Mouse (Mus musculus): Measurements from ENCODE around the gene Ubxn11. TPM values are rescaled to one million over a fixed set of nuclear protein-coding genes. Genes with fewer than 3 reads are reported as not detected.
A peak's percentile ranks its signal among the peaks of the same experiment; 100 is the strongest.

Gene Ubxn11
- polyA plus RNA-seq, 1 experiment = 13.7 TPM

DNA sequence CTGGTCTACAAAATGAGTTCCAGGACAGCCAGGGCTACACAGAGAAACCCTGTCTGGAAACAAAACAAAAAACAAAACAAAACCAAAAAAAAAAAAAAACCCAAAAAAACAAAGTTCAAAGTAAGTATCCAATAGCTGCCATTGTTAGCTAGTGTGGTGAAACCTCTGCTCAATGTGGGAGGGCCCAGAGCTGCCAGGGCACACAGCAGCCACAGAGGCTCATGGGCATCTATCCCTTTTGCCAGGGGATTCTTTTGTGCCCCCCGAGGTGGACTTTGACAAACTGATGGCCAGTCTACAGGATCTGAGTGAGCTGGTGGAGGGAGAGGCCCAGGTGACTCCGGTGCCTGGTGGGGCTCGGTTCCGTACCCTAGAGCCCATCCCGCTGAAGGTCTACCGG is 20.8 kb downstream of the Ubxn11 start:
- Histone ChIP-seq H3K4me3 (replicated peaks; ENCODE audit: control insufficient read depth, low read depth, low read length) (no peak overlapping the region), H3K27ac (ENCODE audit: control insufficient read depth, insufficient read depth, low read depth, low read length, poor library complexity) (no peak overlapping the region), H3K4me1 (ENCODE audit: control insufficient read depth, insufficient read depth, low read length) (peaks cover 15% of the 10 kb centered on the region)
- WGBS = 94% methylated on average over 6 of the region's 6 CpGs
- TF ChIP-seq CTCF (IDR thresholded peaks at IDR 0.05; ENCODE audit: control insufficient read depth, insufficient read depth, low read length) (no peak), POLR2A (IDR thresholded peaks at IDR 0.05; ENCODE audit: borderline replicate concordance, control insufficient read depth, low read depth, low read length) (no peak)

DNA sequence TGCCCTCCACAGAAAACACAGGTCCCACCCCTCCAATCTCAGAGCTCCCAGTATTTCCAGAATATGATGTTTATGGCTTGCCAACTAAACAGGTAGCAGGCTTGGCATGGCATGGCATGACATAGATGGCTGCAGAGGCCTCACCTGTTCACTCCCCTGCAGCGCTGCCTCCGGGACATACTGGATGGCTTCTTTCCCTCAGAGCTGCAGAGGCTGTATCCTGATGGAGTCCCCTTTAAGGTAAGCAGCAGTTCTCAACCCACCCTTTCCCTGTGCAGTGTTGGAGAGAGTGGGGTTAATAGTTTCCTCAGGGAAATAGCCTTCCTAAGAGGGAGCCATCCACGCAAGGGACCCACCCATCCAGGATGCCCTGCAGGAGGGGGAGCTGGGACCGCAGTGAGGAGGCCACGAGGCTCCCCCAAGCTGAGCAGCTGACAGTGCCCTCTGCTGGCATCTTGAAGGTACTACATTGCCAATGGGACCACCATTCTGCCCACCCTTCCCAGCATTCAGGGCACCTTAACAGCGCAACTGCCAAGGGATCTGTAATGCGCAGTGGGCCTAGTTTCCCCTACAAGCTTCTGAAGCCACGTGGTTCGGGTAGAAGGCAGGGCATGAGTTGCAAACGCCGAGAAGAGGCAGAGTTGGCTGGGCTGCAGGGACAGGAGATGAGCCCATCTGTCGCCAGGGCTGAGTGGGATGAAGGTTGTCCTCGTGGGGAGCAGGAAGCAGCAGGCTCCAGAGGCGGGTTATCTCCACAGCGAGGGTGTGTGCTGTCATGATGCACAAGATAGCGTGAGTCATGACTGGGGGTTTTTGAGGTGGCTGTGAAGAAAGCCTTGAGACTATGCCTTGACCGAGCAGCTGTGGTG is 21.5 kb downstream of the Ubxn11 start:
- peak overlapping the region; percentile 6; the same call in 1 of the 2 replicates for H3K27ac ChIP-seq (ENCODE audit: control insufficient read depth, insufficient read depth, low read depth, low read length, poor library complexity)

DNA sequence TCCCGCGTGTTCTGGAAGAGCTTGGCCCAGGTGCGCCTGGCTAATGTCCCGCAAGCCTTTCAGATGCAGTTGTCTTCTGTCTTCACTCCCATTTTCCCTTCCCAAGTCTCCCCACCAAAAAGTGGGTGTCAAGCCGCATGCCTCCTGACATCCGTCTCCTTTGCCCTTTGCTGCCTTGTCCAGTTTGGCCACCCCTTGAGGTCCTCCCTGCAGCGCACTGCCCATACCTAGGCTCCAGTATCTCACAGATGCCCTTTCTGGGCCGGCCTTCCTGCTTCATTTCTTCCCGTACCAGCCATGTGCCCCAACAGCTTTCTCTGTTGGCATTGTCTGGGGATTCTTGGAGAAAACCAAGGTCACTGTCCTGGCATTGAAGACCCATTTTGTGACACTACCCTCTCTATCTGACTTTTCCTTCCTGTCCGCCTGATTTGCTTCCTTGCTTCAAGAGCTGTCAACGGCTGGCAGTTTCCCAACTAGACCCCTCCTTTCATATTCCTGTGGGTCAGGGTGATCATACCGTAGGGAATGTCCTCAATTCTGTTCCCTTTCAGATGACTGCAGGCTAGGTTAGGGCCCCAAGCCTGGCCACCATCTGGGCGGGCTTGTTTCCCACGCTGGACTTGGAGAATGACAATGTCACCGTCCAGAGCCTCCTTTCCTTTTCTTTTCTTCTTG is 23.2 kb downstream of the Ubxn11 start:
- Histone ChIP-seq H3K27ac (ENCODE audit: control insufficient read depth, insufficient read depth, low read depth, low read length, poor library complexity) (no peak overlapping the region), H3K4me3 (replicated peaks; ENCODE audit: control insufficient read depth, low read depth, low read length) (no peak overlapping the region), H3K4me1 (ENCODE audit: control insufficient read depth, insufficient read depth, low read length) (peaks cover 11% of the 10 kb centered on the region)
- TF ChIP-seq CTCF (IDR thresholded peaks at IDR 0.05; ENCODE audit: control insufficient read depth, insufficient read depth, low read length) (no peak), POLR2A (IDR thresholded peaks at IDR 0.05; ENCODE audit: borderline replicate concordance, control insufficient read depth, low read depth, low read length) (no peak)
- 84% methylated on average over 15 of the region's 15 CpGs for WGBS

More for the DNA sequence above, 21.5 kb downstream of the Ubxn11 start:
- Histone ChIP-seq H3K4me1 (ENCODE audit: control insufficient read depth, insufficient read depth, low read length) (peaks cover 15% of the 10 kb centered on the region), H3K4me3 (replicated peaks; ENCODE audit: control insufficient read depth, low read depth, low read length) (no peak overlapping the region)
- WGBS = 12% methylated on average over 17 of the region's 17 CpGs
- TF ChIP-seq POLR2A (IDR thresholded peaks at IDR 0.05; ENCODE audit: borderline replicate concordance, control insufficient read depth, low read depth, low read length) (no peak; the same call in 1 of the 2 replicates), CTCF (IDR thresholded peaks at IDR 0.05; ENCODE audit: control insufficient read depth, insufficient read depth, low read length) (peak; percentile 97)

DNA sequence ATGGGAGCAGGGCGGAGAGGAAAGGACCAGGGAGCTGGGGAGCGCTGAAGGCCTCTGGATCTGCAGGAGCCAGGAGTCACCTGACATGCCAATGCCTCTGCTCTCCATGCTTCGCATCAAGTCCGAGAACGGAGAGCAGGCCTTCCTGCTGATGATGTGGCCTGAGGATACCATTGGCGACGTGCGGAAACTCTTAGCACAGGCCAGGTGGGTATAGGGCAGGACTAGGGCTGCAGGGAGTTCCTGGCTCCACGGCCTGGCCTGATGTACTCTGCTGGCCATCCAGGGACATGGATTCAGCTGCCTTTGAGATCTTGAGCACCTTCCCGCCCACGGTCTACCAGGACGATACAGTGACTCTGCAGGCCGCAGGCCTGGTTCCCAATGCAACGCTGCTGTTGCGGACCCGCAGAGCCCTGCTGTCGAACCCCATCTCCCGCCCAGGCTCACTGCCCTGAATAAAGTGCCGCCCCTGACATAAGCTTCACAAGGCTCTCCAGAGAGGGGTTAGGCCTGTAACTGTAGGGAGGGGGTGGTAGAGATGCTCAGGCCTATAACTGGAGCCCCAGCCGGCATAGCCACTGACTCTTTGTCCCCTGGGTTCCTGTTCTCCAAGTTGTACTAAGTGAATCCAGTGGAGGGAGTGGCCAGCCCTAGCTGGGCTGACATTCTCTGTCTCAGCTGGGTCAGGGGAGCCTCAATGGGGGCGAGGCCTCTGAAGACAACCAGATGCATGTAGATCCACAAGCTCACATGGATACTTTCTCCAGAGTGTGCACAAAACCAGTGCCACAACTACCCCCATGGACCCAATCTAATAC is 24.1 kb downstream of the Ubxn11 start:
- H3K4me1 ChIP-seq (ENCODE audit: control insufficient read depth, insufficient read depth, low read length) = peaks cover 5% of the 10 kb centered on the region
- no peak overlapping the region for H3K4me3 ChIP-seq (replicated peaks; ENCODE audit: control insufficient read depth, low read depth, low read length)
- no peak for TF ChIP-seq CTCF (IDR thresholded peaks at IDR 0.05; ENCODE audit: control insufficient read depth, insufficient read depth, low read length)
- no peak for TF ChIP-seq POLR2A (IDR thresholded peaks at IDR 0.05; ENCODE audit: borderline replicate concordance, control insufficient read depth, low read depth, low read length)
- 89% methylated on average over 21 of the region's 21 CpGs for WGBS
- H3K27ac ChIP-seq (ENCODE audit: control insufficient read depth, insufficient read depth, low read depth, low read length, poor library complexity) = no peak overlapping the region

DNA sequence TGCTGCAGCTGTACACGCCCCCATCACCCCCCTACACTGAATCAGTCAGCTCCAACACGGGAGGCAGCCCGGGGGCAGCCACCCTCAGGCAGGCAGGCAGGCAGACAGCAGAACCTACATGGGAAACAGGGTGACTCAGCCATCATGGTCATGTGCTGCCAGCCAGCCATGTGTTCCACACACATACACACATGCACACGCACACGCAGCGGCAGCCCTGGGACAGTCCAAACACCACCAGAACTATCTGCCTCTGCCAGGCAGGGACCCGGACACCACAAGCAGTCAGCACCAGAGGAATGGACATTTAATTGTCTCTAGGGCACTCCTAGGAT is 24.7 kb downstream of the Ubxn11 start:
- TF ChIP-seq CTCF (IDR thresholded peaks at IDR 0.05; ENCODE audit: control insufficient read depth, insufficient read depth, low read length) (no peak), POLR2A (IDR thresholded peaks at IDR 0.05; ENCODE audit: borderline replicate concordance, control insufficient read depth, low read depth, low read length) (no peak)
- WGBS = 69% methylated on average over 7 of the region's 7 CpGs
- no peak overlapping the region for H3K27ac ChIP-seq (ENCODE audit: control insufficient read depth, insufficient read depth, low read depth, low read length, poor library complexity)
- peaks cover 4% of the 10 kb centered on the region for H3K4me1 ChIP-seq (ENCODE audit: control insufficient read depth, insufficient read depth, low read length)
- peak overlapping the region; percentile 40 for H3K4me3 ChIP-seq (replicated peaks; ENCODE audit: control insufficient read depth, low read depth, low read length)

DNA sequence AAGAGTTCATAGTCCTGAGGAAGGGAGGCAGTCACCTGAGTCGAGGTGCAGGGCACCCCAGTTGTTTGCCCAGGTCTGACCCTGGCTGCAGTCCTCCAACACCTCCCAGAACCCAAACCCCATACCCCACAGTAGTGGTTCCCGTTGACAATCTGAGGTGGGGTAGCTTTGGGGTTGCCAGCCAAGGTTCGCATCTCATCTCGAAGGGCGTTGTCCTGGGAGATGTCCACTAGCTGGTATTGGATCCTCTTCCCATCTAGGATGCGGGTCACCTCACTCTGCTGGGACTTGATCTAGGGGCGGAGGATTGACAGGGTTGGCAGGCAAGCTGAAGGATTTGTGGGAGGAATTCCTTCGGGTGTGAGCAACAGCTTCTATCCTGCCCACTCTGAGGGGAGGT is 25.4 kb downstream of the Ubxn11 start:
- H3K4me1 ChIP-seq (ENCODE audit: control insufficient read depth, insufficient read depth, low read length) = peaks cover 4% of the 10 kb centered on the region
- peak overlapping the region; percentile 93 for H3K27ac ChIP-seq (ENCODE audit: control insufficient read depth, insufficient read depth, low read depth, low read length, poor library complexity)
- WGBS = 33% methylated on average over 8 of the region's 8 CpGs
- H3K4me3 ChIP-seq (replicated peaks; ENCODE audit: control insufficient read depth, low read depth, low read length) = peak overlapping the region; percentile 89
- TF ChIP-seq CTCF (IDR thresholded peaks at IDR 0.05; ENCODE audit: control insufficient read depth, insufficient read depth, low read length) (no peak), POLR2A (IDR thresholded peaks at IDR 0.05; ENCODE audit: borderline replicate concordance, control insufficient read depth, low read depth, low read length) (no peak)

DNA sequence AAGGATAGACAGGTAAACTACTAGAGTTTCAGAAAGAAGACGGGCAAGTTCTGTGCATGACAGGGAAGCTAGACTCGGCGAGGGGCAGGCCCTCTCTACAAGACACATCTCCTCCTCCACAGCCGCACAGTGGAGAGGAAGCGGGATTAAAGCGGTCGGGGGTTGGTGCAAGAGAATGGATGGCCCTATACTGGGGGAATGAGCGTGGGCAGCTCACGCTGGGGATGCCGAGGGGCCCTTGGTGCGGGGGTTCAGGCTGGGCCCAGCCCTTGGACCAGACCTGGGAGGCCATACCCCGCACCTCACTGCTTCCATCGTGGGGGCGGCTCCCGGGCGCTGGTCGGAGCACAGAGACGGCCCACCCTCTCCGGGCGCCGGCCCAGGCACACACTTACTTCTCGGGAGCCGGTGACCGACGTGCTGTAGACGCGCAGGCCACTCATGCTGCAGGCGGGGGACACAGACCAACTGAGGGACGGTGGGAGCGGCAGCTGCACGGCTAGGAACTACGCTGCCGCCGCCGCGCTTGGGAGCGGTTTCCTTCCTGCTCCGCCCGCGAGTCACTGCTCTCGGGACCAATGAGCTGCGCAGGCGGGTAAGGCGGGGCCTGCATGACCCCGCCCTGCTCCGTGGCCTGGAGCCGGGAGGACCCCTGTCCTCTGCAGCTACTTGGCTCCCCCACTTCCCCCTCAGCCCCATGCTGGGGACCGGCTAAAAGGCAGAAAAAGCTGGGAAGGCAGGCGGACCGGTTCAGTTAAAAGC is 26.0 kb downstream of the Ubxn11 start, which contains the start of gene Sh3bgrl3:
Sh3bgrl3 (minus strand) TSS at position 569 of the 762 bp plus-strand sequence.
- Histone ChIP-seq H3K4me1 (ENCODE audit: control insufficient read depth, insufficient read depth, low read length) (peaks cover 4% of the 10 kb centered on the region), H3K27ac (ENCODE audit: control insufficient read depth, insufficient read depth, low read depth, low read length, poor library complexity) (peak within 1 kb of the TSS; percentile 93), H3K4me3 (replicated peaks; ENCODE audit: control insufficient read depth, low read depth, low read length) (peak within 1 kb of the TSS; percentile 89)
- 1% methylated on average over 50 of the region's 50 CpGs for WGBS
- TF ChIP-seq CTCF (IDR thresholded peaks at IDR 0.05; ENCODE audit: control insufficient read depth, insufficient read depth, low read length) (peak; percentile 0; the same call in 1 of the 2 replicates), POLR2A (IDR thresholded peaks at IDR 0.05; ENCODE audit: borderline replicate concordance, control insufficient read depth, low read depth, low read length) (peak; percentile 98)
